Mouse (Mus musculus) olfactory bulb, adult 2 months (tissue): ENCODE results near the gene B3galt1.

ENCODE experiments used
- CTCF ChIP-seq: fragments of 200-500 bp; IDR thresholded peaks from 2 replicates; pipeline ENCODE4 v1.5.1; 2012; ENCODE audit warnings: low read depth, mild to moderate bottlenecking, low read length, moderate library complexity; ENCODE audit not compliant: insufficient read depth
- POLR2A ChIP-seq: fragments of 200-500 bp; IDR thresholded peaks from 2 replicates; pipeline ENCODE4 v1.6.1; 2012; ENCODE audit warnings: mild to moderate bottlenecking, low read depth, low read length, moderate library complexity; ENCODE audit not compliant: insufficient read depth

- no peak for TF ChIP-seq POLR2A
- TF ChIP-seq CTCF = no peak
These were observed 440.0 kb downstream of the B3galt1 start for GRCm38 (mm10) chr2:68005711-68006110.
